Mouse (Mus musculus) adrenal gland, adult (tissue): ENCODE data around the gene Nedd9.

Experiments
- DNase-seq, 2 experiments: peaks; one replicate each; pipeline ENCODE4 v3.0.0; 2022 to 2023; ENCODE audit warnings: low spot score in 1 of 2; ENCODE audit not compliant: inconsistent age in 2 of 2

Nedd9 gene

GRCm38 (mm10) chr13:41486606-41487408, at the start of gene Nedd9:
TSS of gene Nedd9 (minus strand) at chr13:41487362.
- peak; percentile 48 to 72 for DNase-seq

- DNase-seq, result no peak
These were observed 45.5 kb upstream of the Nedd9 start for GRCm38 (mm10) chr13:41532625-41533024.

- DNase-seq, result no peak
These were observed 43.2 kb upstream of the Nedd9 start for GRCm38 (mm10) chr13:41530326-41530725.

- DNase-seq, result no peak
These were observed 37.0 kb upstream of the Nedd9 start for GRCm38 (mm10) chr13:41524208-41524607.

- DNase-seq, result no peak
These were observed 34.1 kb upstream of the Nedd9 start for GRCm38 (mm10) chr13:41521296-41521695.

- peak in 1 of 2 experiments; percentile 12 for DNase-seq
These were observed 33.5 kb upstream of the Nedd9 start for GRCm38 (mm10) chr13:41520549-41521161.

- DNase-seq, result no peak
These were observed 32.6 kb upstream of the Nedd9 start for GRCm38 (mm10) chr13:41519792-41520191.

- no peak for DNase-seq
These were observed 30.0 kb upstream of the Nedd9 start for GRCm38 (mm10) chr13:41517193-41517592.

- no peak for DNase-seq
These were observed 28.6 kb upstream of the Nedd9 start for GRCm38 (mm10) chr13:41515749-41516148.

GRCm38 (mm10) chr13:41514918-41515317, 27.8 kb upstream of the Nedd9 start:
- no peak for DNase-seq

GRCm38 (mm10) chr13:41513456-41513855, 26.3 kb upstream of the Nedd9 start:
- no peak for DNase-seq

GRCm38 (mm10) chr13:41512243-41512642, 25.1 kb upstream of the Nedd9 start:
- DNase-seq, result no peak

- no peak for DNase-seq
These were observed 23.7 kb upstream of the Nedd9 start for GRCm38 (mm10) chr13:41510631-41511419.

- DNase-seq, result no peak
These were observed 18.4 kb upstream of the Nedd9 start for GRCm38 (mm10) chr13:41505594-41505993.

GRCm38 (mm10) chr13:41504997-41505396, 17.8 kb upstream of the Nedd9 start:
- no peak for DNase-seq

GRCm38 (mm10) chr13:41504448-41504847, 17.3 kb upstream of the Nedd9 start:
- no peak for DNase-seq

GRCm38 (mm10) chr13:41502917-41503301, 15.7 kb upstream of the Nedd9 start:
- no peak for DNase-seq

- no peak for DNase-seq
These were observed 15.2 kb upstream of the Nedd9 start for GRCm38 (mm10) chr13:41502136-41502916.

- peak; percentile 15 to 72 for DNase-seq
These were observed 13.6 kb upstream of the Nedd9 start for GRCm38 (mm10) chr13:41500793-41501192.

- DNase-seq, result no peak
These were observed 11.5 kb upstream of the Nedd9 start for GRCm38 (mm10) chr13:41498611-41499121.

GRCm38 (mm10) chr13:41494681-41495080, 7.5 kb upstream of the Nedd9 start:
- no peak for DNase-seq
